Mouse (Mus musculus) cerebellum, adult 2 months (tissue): ENCODE measurements at regions not wholly inside any gene's neighbourhood (a gene's known extent, or its start where the extent isn't known, plus 50 kb on each side); places are given as distances from the start of the nearest gene placed in this dataset.

Experiments used
- CTCF ChIP-seq: fragments of 200-500 bp; IDR thresholded peaks from 2 replicates; pipeline ENCODE4 v1.5.1; 2011; ENCODE audit warnings: low read depth, mild to moderate bottlenecking, control low read depth, low read length, moderate library complexity, borderline replicate concordance; ENCODE audit not compliant: insufficient read depth
- POLR2A ChIP-seq: fragments of 200-500 bp; IDR thresholded peaks from 2 replicates; pipeline ENCODE4 v1.6.1; 2011; ENCODE audit warnings: low read length, control low read depth, borderline replicate concordance; ENCODE audit not compliant: insufficient read depth

DNA sequence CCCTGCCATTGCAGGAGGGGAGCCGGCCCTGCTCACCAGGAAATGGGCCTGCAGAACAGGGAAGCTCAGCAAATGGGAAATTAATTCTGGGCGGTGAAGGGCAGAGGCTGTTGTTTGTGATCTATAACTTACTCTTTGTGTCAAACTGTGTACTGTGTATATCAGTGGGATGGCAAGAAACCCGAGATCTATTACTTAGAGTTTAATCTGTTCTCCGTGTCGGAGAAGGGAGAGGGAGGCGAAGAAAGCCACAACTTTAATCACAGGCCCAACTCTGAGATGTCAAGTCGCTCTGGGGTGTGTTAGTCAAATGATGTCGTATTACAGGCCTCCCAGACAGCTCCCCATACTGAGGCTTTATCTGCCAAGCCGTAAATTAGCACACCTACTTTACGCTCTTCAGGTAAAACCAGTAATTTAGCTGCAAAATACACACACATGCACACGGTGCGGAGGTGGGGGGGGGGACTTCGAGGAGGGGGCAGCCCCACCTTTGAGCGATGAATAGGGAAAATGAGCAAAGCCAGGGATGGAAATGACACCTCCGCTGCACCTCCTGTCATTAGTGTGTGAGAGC is 158.0 kb downstream of the Rplp1 start:
- TF ChIP-seq POLR2A (no peak), CTCF (no peak)
